Mouse (Mus musculus) embryonic facial prominence, embryonic 11.5 days (tissue): ENCODE measurements around the gene Prkcg. TPM values are rescaled to one million over a fixed set of nuclear protein-coding genes. Genes with fewer than 3 reads are reported as not detected.
"Not testable (repeated sequence)": the region's sequence is repeated elsewhere in the genome, so short reads cannot be mapped to it uniquely, and the experiment has no call there.

Experiments
- ATAC-seq: fragments of 200-750 bp; cut with Nextera tagmentation; replicated peaks from 2 replicates; pipeline ENCODE4 v1.8.0; 2017; ENCODE audit warnings: low read depth; ENCODE audit not compliant: insufficient number of reproducible peaks, low FRiP score, low TSS enrichment
- DNase-seq: peaks from one replicate; pipeline ENCODE4 v3.0.0-alpha.2; 2015; ENCODE audit warnings: low spot score
- H3K27ac ChIP-seq: fragments of 300-500 bp; sonication (generic); replicated peaks from 2 replicates; pipeline ENCODE4 v1.5.1; 2014; ENCODE audit warnings: mild to moderate bottlenecking, low read depth, low read length, control low read depth
- H3K27me3 ChIP-seq: fragments of 300-500 bp; sonication (generic); 2 replicates; pipeline ENCODE4 v1.6.1; 2014; ENCODE audit warnings: mild to moderate bottlenecking, low read length, moderate library complexity, mixed read lengths; ENCODE audit not compliant: control insufficient read depth, insufficient read depth
- H3K36me3 ChIP-seq: fragments of 300-500 bp; sonication (generic); replicated peaks from 2 replicates; pipeline ENCODE4 v1.6.1; 2014; ENCODE audit warnings: low read depth, mild to moderate bottlenecking, low read length, moderate library complexity, mixed read lengths; ENCODE audit not compliant: control insufficient read depth, insufficient read depth
- H3K4me1 ChIP-seq: fragments of 300-500 bp; sonication (generic); 2 replicates; pipeline ENCODE4 v1.6.1; 2014; ENCODE audit warnings: low read length, mixed read lengths; ENCODE audit not compliant: control insufficient read depth, insufficient read depth
- H3K4me2 ChIP-seq: fragments of 300-500 bp; sonication (generic); 2 replicates; pipeline ENCODE4 v1.6.1; 2014; ENCODE audit warnings: low read depth, mild to moderate bottlenecking, control low read depth, low read length, moderate library complexity
- H3K4me3 ChIP-seq: fragments of 300-500 bp; sonication (generic); 2 replicates; pipeline ENCODE4 v1.5.1; 2014; ENCODE audit warnings: low read depth, low read length, control low read depth
- H3K9ac ChIP-seq: fragments of 300-500 bp; sonication (generic); replicated peaks from 2 replicates; pipeline ENCODE4 v1.6.1; 2014; ENCODE audit warnings: mild to moderate bottlenecking, control low read depth, low read length
- H3K9me3 ChIP-seq: fragments of 300-500 bp; sonication (generic); replicated peaks from 2 replicates; pipeline ENCODE4 v1.6.1; 2016; ENCODE audit warnings: mild to moderate bottlenecking, low read length, inconsistent platforms, mixed read lengths; ENCODE audit not compliant: control insufficient read depth
- WGBS: fragments of 180-500 bp; shearing (Covaris S2); extraction: QIAGEN DNeasy Blood & Tissue Kit; methylation state at CpG from one replicate; pipeline ENCODE4 v1.1.7; 2014; 5-methylcytosine and 5-hydroxymethylcytosine counted together
- polyA plus RNA-seq: library from polyadenylated mRNA; unstranded; fragments of >200 nt; fragmentation: Nextera tagmentation; extraction: Ambion mirVana; gene quantifications from 2 replicates; pipeline ENCODE4 v1.2.1, GENCODE M21; 2014

Prkcg gene
- polyA plus RNA-seq, 1 experiment from 2014 or later = 0.39 TPM

DNA sequence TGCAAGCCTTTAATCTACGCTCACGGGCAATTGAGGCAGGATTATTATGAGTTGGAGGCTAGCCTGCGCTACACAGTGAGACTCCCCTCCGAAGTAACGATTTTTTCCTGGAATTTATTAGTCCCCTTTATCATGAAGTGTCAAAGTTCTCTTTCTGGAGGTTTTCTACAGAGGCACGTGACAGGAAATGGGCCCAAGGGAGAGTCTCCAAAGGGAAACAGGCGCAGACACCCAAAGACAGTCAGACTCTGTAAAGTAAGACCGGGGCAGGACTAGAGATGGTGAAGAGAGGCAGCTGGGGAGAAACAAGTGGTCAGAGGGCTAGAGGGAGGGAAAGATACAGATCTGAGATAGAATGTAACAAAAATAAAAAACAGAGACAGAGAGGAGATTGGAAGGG lies 21.1 kb upstream of the Prkcg start:
- WGBS = 74% methylated on average over 8 of the region's 8 CpGs
- no peak for DNase-seq
- no peak overlapping the region for H3K9ac ChIP-seq
- no peaks in the 10 kb centered on the region for H3K36me3 ChIP-seq
- no peaks in the 10 kb centered on the region for H3K9me3 ChIP-seq
- H3K4me2 ChIP-seq = no peak overlapping the region
- H3K4me3 ChIP-seq = no peak overlapping the region
- no peaks in the 10 kb centered on the region for H3K4me1 ChIP-seq
- no peak overlapping the region for H3K27ac ChIP-seq
- no peak for ATAC-seq
- H3K27me3 ChIP-seq = peaks cover 7% of the 10 kb centered on the region; the same call in 1 of the 2 replicates

DNA sequence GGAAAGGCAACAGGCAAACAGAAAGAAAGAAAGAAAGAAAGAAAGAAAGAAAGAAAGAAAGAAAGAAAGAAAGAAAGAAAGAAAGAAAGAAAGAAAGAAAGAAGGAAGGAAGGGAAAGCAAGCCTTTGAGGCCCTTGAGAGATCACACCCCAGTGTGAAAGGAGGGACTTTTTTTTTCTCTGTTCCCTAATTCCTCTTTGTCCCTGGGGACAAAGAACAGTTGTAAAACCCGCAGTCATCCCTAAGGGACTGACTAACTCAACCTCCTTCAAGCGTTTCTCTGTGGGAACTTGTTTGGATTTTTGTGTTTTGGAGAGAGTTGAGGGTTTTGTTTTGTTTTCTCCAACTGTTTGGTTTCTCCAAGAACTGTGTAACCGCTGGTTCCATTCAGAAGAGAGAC lies 20.7 kb upstream of the Prkcg start:
- Histone ChIP-seq H3K27ac (no peak overlapping the region), H3K4me1 (no peaks in the 10 kb centered on the region), H3K4me3 (no peak overlapping the region), H3K36me3 (no peaks in the 10 kb centered on the region), H3K27me3 (peaks cover 7% of the 10 kb centered on the region; the same call in 1 of the 2 replicates), H3K9ac (no peak overlapping the region), H3K4me2 (no peak overlapping the region), H3K9me3 (no peaks in the 10 kb centered on the region)
- 19% methylated on average over 3 of the region's 3 CpGs for WGBS
- no peak for DNase-seq
- ATAC-seq = no peak

DNA sequence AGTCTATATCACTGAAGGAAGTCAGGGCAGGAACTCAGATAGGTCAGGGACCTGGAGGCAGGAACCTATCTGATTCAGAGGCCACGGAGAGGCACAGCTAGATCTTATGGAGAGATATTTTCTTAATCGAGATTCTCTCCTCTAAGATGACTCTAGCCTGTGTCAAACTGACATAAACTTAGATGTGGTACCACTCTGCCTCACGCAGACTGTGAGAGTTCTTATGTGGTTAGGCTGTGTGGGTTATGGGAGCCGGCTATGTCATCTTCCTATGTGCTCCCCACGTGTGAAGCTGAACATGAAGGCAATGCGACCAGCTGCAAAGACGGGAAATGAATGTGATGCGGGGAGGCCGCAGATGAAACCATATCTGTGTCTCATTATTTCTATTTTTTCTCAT lies 16.8 kb upstream of the Prkcg start:
- Histone ChIP-seq H3K4me1 (no peaks in the 10 kb centered on the region), H3K4me2 (no peak overlapping the region), H3K36me3 (no peaks in the 10 kb centered on the region), H3K27me3 (no peaks in the 10 kb centered on the region), H3K27ac (no peak overlapping the region), H3K9ac (no peak overlapping the region), H3K4me3 (no peak overlapping the region), H3K9me3 (no peaks in the 10 kb centered on the region)
- 85% methylated on average over 9 of the region's 9 CpGs for WGBS
- no peak for DNase-seq
- no peak for ATAC-seq

DNA sequence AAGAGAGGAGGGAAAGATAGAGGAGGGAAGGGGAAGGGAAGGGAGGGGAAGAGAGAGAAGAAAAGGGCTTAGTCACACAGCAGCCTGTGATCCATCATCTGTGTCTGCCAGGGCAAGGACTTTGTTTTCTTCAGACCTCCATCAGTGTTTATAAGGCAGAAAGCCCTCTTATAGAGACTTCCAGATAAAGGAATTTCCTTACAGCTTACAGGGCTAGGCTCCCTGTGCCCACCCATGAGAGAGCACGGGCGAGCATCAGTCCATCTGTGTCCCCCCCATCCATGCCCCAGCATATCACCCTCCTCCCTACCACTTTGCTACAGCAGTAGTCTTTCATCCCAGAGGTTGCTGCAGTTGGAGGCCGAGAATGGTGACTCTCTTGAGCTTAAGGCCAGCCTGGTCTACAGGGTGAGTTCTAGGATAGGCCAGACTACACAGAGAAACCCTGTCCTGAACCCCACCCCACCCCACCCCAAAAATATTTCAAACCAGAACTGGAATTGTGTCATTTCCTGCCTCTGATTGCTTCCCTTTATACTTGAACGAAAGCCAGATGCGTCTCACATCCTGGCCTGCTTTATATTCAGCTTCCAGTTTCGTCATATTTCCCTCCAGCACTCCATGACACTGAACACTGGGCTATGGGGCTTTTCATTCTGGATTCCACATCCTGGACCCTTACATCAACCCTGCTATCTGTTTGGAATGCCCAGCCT lies 13.4 kb upstream of the Prkcg start:
- Histone ChIP-seq H3K36me3 (no peaks in the 10 kb centered on the region), H3K27me3 (no peaks in the 10 kb centered on the region), H3K9me3 (no peaks in the 10 kb centered on the region), H3K4me2 (no peak overlapping the region), H3K27ac (0 out of 2 replicates have a peak overlapping the region, but pooled peaks have one; percentile 4), H3K4me1 (no peaks in the 10 kb centered on the region), H3K9ac (no peak overlapping the region), H3K4me3 (no peak overlapping the region)
- peak; percentile 72 for ATAC-seq
- 45% methylated on average over 6 of the region's 6 CpGs for WGBS
- peak; percentile 68 for DNase-seq

DNA sequence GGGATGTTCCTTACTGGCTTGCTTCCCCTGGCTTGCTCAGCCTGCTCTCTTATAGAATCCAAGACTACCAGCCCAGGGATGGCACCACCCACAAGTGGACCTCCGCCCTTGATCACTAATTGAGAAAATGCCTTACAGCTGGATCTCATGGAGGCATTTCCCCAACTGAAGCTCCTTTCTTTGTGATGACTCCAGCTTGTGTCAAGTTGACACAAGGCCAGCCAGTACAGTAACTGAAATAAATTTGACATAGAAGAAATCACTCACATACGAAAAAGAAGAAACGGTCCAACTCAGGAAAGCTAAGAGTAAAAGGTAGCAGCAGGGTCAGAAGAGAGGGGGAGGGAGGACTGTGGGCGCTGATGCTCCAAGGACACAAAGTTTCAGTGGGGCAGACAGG lies 12.2 kb upstream of the Prkcg start:
- not testable (repeated sequence) for H3K36me3 ChIP-seq, H3K9ac ChIP-seq, H3K9me3 ChIP-seq, H3K4me3 ChIP-seq, DNase-seq, H3K4me1 ChIP-seq, ATAC-seq, H3K27ac ChIP-seq, H3K27me3 ChIP-seq, H3K4me2 ChIP-seq
- WGBS = 20% methylated on average over 4 of the region's 4 CpGs

DNA sequence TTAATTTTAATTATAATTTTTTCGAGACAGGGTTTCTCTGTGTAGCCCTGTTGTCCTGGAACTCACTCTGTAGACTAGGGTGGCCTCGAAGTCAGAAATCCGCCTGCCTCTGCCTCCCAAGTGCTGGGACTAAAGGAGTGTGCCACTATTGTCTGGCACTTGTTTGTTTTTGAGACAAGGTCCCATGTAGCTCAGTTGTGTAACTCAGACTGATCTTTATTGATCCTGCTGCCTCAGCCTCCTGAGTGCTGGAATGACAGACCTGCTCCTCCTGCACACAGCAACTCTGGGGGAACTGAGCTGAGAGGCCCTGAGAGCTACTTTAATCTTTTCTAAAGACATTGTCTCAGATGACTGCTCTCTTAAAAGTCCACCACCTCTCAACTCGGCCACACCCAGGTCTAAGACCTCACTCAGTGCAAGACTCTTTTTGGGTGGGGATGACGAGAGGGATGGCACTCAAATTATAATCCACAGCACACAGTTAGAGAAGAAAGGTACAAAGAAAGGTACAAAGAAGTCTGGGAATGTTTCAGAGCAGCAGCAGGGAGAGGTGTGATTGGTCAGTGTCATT lies 8.8 kb upstream of the Prkcg start:
- no peak overlapping the region for H3K4me2 ChIP-seq
- H3K4me1 ChIP-seq = no peaks in the 10 kb centered on the region
- H3K27me3 ChIP-seq = no peaks in the 10 kb centered on the region
- no peaks in the 10 kb centered on the region for H3K36me3 ChIP-seq
- H3K9me3 ChIP-seq = no peaks in the 10 kb centered on the region
- no peak overlapping the region for H3K27ac ChIP-seq
- H3K9ac ChIP-seq = no peak overlapping the region
- DNase-seq = no peak
- 69% methylated on average over 5 of the region's 5 CpGs for WGBS
- no peak overlapping the region for H3K4me3 ChIP-seq
- ATAC-seq = no peak

DNA sequence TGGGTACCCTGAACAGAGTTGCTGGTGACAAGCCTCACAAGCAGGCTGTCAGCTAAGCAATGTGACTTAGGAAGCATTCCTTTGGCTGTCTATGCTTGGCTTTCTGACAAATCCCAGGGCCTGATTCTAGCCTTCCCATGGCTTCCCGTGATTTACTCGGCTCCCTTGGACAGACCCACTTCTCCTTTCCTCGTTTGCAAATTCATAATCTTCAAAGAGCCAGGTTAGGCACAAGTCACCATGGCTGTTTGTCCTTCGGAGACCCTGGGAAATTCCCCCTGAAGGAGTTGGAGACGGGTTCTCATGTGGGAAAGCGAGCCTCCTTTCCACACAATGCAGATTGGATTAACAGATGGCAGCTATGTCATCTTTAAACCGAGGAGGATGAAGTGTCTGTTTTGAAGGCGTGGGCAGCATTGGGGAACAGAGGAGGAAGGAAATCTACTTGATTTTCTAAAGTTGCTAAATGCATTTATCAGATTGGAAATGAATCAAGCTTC lies 8.3 kb upstream of the Prkcg start:
- DNase-seq = no peak
- WGBS = 53% methylated on average over 8 of the region's 8 CpGs
- no peak overlapping the region for H3K9ac ChIP-seq
- H3K9me3 ChIP-seq = no peaks in the 10 kb centered on the region
- no peaks in the 10 kb centered on the region for H3K36me3 ChIP-seq
- no peak for ATAC-seq
- no peak overlapping the region for H3K4me2 ChIP-seq
- H3K27ac ChIP-seq = no peak overlapping the region
- no peaks in the 10 kb centered on the region for H3K4me1 ChIP-seq
- no peaks in the 10 kb centered on the region for H3K27me3 ChIP-seq
- H3K4me3 ChIP-seq = no peak overlapping the region

DNA sequence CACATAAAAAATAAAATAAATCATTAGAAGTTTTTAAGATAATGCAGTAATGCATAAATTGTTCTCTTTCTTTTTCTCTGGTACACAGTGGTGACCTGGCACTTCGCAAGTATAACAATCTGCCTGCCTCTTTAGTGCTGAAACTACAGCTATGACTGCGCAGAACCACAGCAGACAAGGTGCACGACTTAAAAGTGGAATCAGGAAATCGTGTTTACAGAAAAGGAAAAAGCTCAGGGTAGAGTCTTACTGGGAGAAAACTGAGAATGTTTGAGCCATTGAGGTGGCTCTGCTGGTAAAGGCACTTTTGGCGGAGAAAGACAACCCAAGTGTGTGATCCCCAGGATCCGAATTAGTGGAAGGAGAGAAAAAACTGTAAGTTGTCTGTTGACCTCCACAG lies 7.2 kb upstream of the Prkcg start:
- DNase-seq (no peak), ATAC-seq (no peak)
- 83% methylated on average over 6 of the region's 6 CpGs for WGBS

More for the DNA sequence above, 7.2 kb upstream of the Prkcg start:
- Histone ChIP-seq H3K27ac (no peak overlapping the region), H3K4me1 (no peaks in the 10 kb centered on the region), H3K36me3 (no peaks in the 10 kb centered on the region), H3K9ac (no peak overlapping the region), H3K4me3 (no peak overlapping the region), H3K4me2 (no peak overlapping the region), H3K9me3 (no peaks in the 10 kb centered on the region), H3K27me3 (no peaks in the 10 kb centered on the region)
